ENCODE assay signal across 7 mouse cellular contexts in the genomic region with DNA sequence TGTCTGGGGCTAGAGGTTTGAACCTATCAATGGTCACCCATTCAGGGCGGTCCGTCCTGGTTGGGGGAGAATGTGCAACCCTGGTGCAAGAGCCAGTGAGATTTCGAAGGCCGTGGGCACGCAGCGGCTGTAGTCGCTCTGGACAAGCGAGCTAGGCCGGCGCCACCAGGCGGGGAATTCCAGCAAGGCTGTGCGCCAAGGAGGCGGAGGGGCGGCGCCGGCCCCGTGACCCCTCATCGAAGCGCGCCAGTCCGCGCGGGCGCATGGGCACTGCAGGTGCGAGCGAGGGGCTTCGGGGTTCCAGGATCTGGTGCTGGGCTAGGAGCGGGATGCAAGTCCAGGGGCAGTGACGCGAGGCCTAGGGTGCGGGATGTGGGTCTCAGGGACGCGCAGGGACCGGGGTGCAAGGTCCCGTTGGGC. TPM values are rescaled to one million over a fixed set of nuclear protein-coding genes. Genes with fewer than 3 reads are reported as not detected.
DNase-seq lines count a peak whose midpoint lies in the region; ATAC-seq and TF ChIP-seq lines count a peak whose summit lies in the region.

No protein-coding gene starts in this region.

- peak overlapping the region; percentile 79 for H3K27ac ChIP-seq in cortical plate, adult 2 months (ENCODE audit: insufficient read depth, low read length)
- H3K27ac ChIP-seq in intestine, postnatal 0 days (ENCODE audit: low read depth, low read length), result peak overlapping the region; percentile 90
- H3K27ac ChIP-seq in limb, embryonic 13.5 days, result peak overlapping the region; percentile 48; the same call in 1 of the 2 replicates
- H3K27ac ChIP-seq in midbrain, embryonic 14.5 days (replicated peaks; ENCODE audit: low read depth, low read length), result no peak overlapping the region

- TF ChIP-seq POLR2A in cortical plate, adult 2 months (IDR thresholded peaks at IDR 0.05; ENCODE audit: extremely low read depth, insufficient read depth, low read length), result no peak

- no peaks in the 10 kb centered on the region for H3K27me3 ChIP-seq in intestine, postnatal 0 days (replicated peaks; ENCODE audit: control insufficient read depth, insufficient read depth, low read length)
- H3K27me3 ChIP-seq in limb, embryonic 13.5 days, result peaks cover 67% of the 10 kb centered on the region
- H3K27me3 ChIP-seq in midbrain, embryonic 14.5 days (ENCODE audit: control insufficient read depth, insufficient read depth, low read length), result peaks cover 65% of the 10 kb centered on the region

- under 1% methylated on average over 35 of the region's 35 CpGs for WGBS in intestine, postnatal 0 days
- under 1% methylated on average over 35 of the region's 35 CpGs for WGBS in limb, embryonic 13.5 days
- WGBS in midbrain, embryonic 14.5 days, result under 1% methylated on average over 35 of the region's 35 CpGs

- intact Hi-C loops in gastrocnemius, postnatal 36 days (cut with DNase I), result no loop called here

- no peaks in the 10 kb centered on the region for H3K9me3 ChIP-seq in intestine, postnatal 0 days (ENCODE audit: control insufficient read depth)
- no peaks in the 10 kb centered on the region; the same call in 1 of the 2 replicates for H3K9me3 ChIP-seq in limb, embryonic 13.5 days
- no peaks in the 10 kb centered on the region for H3K9me3 ChIP-seq in midbrain, embryonic 14.5 days (ENCODE audit: control insufficient read depth, low read length)

- ATAC-seq in intestine, postnatal 0 days, result peak; percentile 24
- ATAC-seq in limb, embryonic 13.5 days (ENCODE audit: low FRiP score, low read depth), result no peak; the same call in 1 of the 2 replicates
- no peak for ATAC-seq in midbrain, embryonic 14.5 days (ENCODE audit: low FRiP score, low TSS enrichment)

- H3K4me1 ChIP-seq in cortical plate, adult 2 months (ENCODE audit: control insufficient read depth, insufficient read depth, low read length), result no peaks in the 10 kb centered on the region
- 0 out of 2 replicates have a peak, but pooled peaks cover 4% of the 10 kb centered on the region for H3K4me1 ChIP-seq in intestine, postnatal 0 days (replicated peaks; ENCODE audit: control insufficient read depth, insufficient read depth, low read length)
- H3K4me1 ChIP-seq in limb, embryonic 13.5 days, result peaks cover 35% of the 10 kb centered on the region
- H3K4me1 ChIP-seq in midbrain, embryonic 14.5 days (ENCODE audit: control insufficient read depth, insufficient read depth, low read length), result peaks cover 8% of the 10 kb centered on the region; the same call in 1 of the 2 replicates

- peak overlapping the region; percentile 83 for H3K4me2 ChIP-seq in intestine, postnatal 0 days (replicated peaks; ENCODE audit: low read depth)
- H3K4me2 ChIP-seq in limb, embryonic 13.5 days (replicated peaks), result peak overlapping the region; percentile 98
- peak overlapping the region; percentile 78 for H3K4me2 ChIP-seq in midbrain, embryonic 14.5 days (ENCODE audit: low read length)

- H3K4me3 ChIP-seq in cortical plate, adult 2 months (ENCODE audit: insufficient read depth, low read length), result peak overlapping the region; percentile 60
- peak overlapping the region; percentile 66 for H3K4me3 ChIP-seq in intestine, postnatal 0 days (ENCODE audit: low read depth, low read length)
- peak overlapping the region; percentile 69 for H3K4me3 ChIP-seq in limb, embryonic 13.5 days
- H3K4me3 ChIP-seq in midbrain, embryonic 14.5 days (replicated peaks; ENCODE audit: low read depth, low read length), result peak overlapping the region; percentile 41

- H3K36me3 ChIP-seq in intestine, postnatal 0 days (ENCODE audit: control insufficient read depth, insufficient read depth), result no peaks in the 10 kb centered on the region
- H3K36me3 ChIP-seq in limb, embryonic 13.5 days, result no peaks in the 10 kb centered on the region
- no peaks in the 10 kb centered on the region for H3K36me3 ChIP-seq in midbrain, embryonic 14.5 days (ENCODE audit: control insufficient read depth, insufficient read depth, low read length)

- DNase-seq in adrenal gland, postnatal 10 days, result peak; percentile 92
- peak; percentile 77 to 80 for DNase-seq in gastrocnemius, postnatal 36 days
- peak; percentile 74 for DNase-seq in midbrain, embryonic 14.5 days
- DNase-seq in spleen, adult 18-20 months, result peak; percentile 46 to 67

- peak overlapping the region; percentile 77 for H3K9ac ChIP-seq in intestine, postnatal 0 days (ENCODE audit: low read depth, low read length)
- H3K9ac ChIP-seq in limb, embryonic 13.5 days, result peak overlapping the region; percentile 75
- H3K9ac ChIP-seq in midbrain, embryonic 14.5 days (replicated peaks; ENCODE audit: low read length), result peak overlapping the region; percentile 37

- TF ChIP-seq CTCF in cortical plate, adult 2 months (IDR thresholded peaks at IDR 0.05; ENCODE audit: extremely low read depth, insufficient read depth, low read length), result no peak
- TF ChIP-seq CTCF in intestine, postnatal 0 days (IDR thresholded peaks at IDR 0.05; ENCODE audit: low read depth), result peak; percentile 76

RNA-seq across cellular contexts. Expression of gene Rnf213, which starts 3.0 kb away (rescaled TPM):
- total RNA-seq in adrenal gland, postnatal 10 days (2021), result 10 to 100 TPM; 19.7 to 29.9 TPM
- 7.1 and 8.5 TPM in 2 replicates for polyA plus RNA-seq in cortical plate, adult 2 months (2012; rRNA removed)
- total RNA-seq in gastrocnemius, postnatal 36 days (2021), result 1 to 10 TPM; 4.6 to 4.9 TPM
- 23.1 and 23.2 TPM in 2 replicates for polyA plus RNA-seq in intestine, postnatal 0 days (2015; fragmentation: Nextera tagmentation; extraction: Ambion mirVana)
- polyA plus RNA-seq in limb, embryonic 13.5 days (2015; fragmentation: Nextera tagmentation; extraction: Ambion mirVana), result 3.2 and 3.5 TPM in 2 replicates
- polyA plus RNA-seq in midbrain, embryonic 14.5 days (2014; fragmentation: Nextera tagmentation; extraction: Ambion mirVana), result 0.72 and 3.2 TPM in 2 replicates

RNA-seq across cellular contexts. Expression of gene Slc26a11, which starts 34.5 kb away (rescaled TPM):
- 1 to 10 TPM; 6.3 to 6.6 TPM for total RNA-seq in adrenal gland, postnatal 10 days (2021)
- polyA plus RNA-seq in cortical plate, adult 2 months (2012; rRNA removed), result 7.2 and 9.6 TPM in 2 replicates
- 1 to 10 TPM; 3.0 to 3.2 TPM for total RNA-seq in gastrocnemius, postnatal 36 days (2021)
- polyA plus RNA-seq in intestine, postnatal 0 days (2015; fragmentation: Nextera tagmentation; extraction: Ambion mirVana), result 6.7 and 7.7 TPM in 2 replicates
- 11.8 and 12.4 TPM in 2 replicates for polyA plus RNA-seq in limb, embryonic 13.5 days (2015; fragmentation: Nextera tagmentation; extraction: Ambion mirVana)
- polyA plus RNA-seq in midbrain, embryonic 14.5 days (2014; fragmentation: Nextera tagmentation; extraction: Ambion mirVana), result 3.9 and 5.0 TPM in 2 replicates

RNA-seq across cellular contexts. Expression of gene Sgsh, which starts 34.5 kb away (rescaled TPM):
- 10 to 100 TPM; 11.6 to 15.9 TPM for total RNA-seq in adrenal gland, postnatal 10 days (2021)
- 6.1 and 6.3 TPM in 2 replicates for polyA plus RNA-seq in cortical plate, adult 2 months (2012; rRNA removed)
- total RNA-seq in gastrocnemius, postnatal 36 days (2021), result 1 to 10 TPM; 2.9 to 3.6 TPM
- polyA plus RNA-seq in intestine, postnatal 0 days (2015; fragmentation: Nextera tagmentation; extraction: Ambion mirVana), result 7.7 and 8.3 TPM in 2 replicates
- polyA plus RNA-seq in limb, embryonic 13.5 days (2015; fragmentation: Nextera tagmentation; extraction: Ambion mirVana), result 7.4 and 8.8 TPM in 2 replicates
- 5.3 and 6.1 TPM in 2 replicates for polyA plus RNA-seq in midbrain, embryonic 14.5 days (2014; fragmentation: Nextera tagmentation; extraction: Ambion mirVana)
